Mouse (Mus musculus): ENCODE results near the gene Msl1. TPM values are rescaled to one million over a fixed set of nuclear protein-coding genes. Genes with fewer than 3 reads are reported as not detected.
"Not testable (repeated sequence)": the region's sequence is repeated elsewhere in the genome, so short reads cannot be mapped to it uniquely, and the experiment has no call there.

The Msl1 gene
- total RNA-seq, 2 experiments from 2014 or later = 49.0 to 51.4 TPM

GRCm38 (mm10) chr11:98789219-98789807 lies 6.0 kb upstream of the Msl1 start:
- DNase-seq = peak in 1 of 2 experiments; percentile 46
- intact Hi-C loops (cut with DNase I) = loop anchor here (2.0 to 5.0 kb wide), 3 partner anchors 39 to 72 kb away; partner anchors contain the start of gene Thra

- no peak for DNase-seq
- intact Hi-C loops (cut with DNase I) = loop anchor here (2.0 to 5.0 kb wide), 4 partner anchors 39 to 117 kb away; partner anchors contain the start of genes Cdc6 and Thra
Measured at GRCm38 (mm10) chr11:98789824-98790223, 5.5 kb upstream of the Msl1 start.

- no peak for DNase-seq
- intact Hi-C loops (cut with DNase I) = loop anchor here (5.0 kb wide), 1 partner anchor 117 kb away; the partner anchor contains the start of gene Cdc6
Measured at GRCm38 (mm10) chr11:98790631-98791205, 4.6 kb upstream of the Msl1 start.

- intact Hi-C loops (cut with DNase I) = loop anchor here (5.0 kb wide), 1 partner anchor 116 kb away; the partner anchor contains the start of gene Cdc6
- DNase-seq = no peak
Measured at GRCm38 (mm10) chr11:98791448-98791847, 3.9 kb upstream of the Msl1 start.

GRCm38 (mm10) chr11:98792081-98792480 lies 3.2 kb upstream of the Msl1 start:
- no peak for DNase-seq
- intact Hi-C loops (cut with DNase I) = loop anchor here (5.0 kb wide), 1 partner anchor 115 kb away; the partner anchor contains the start of gene Cdc6

- DNase-seq = peak; percentile 69 to 79
- intact Hi-C loops (cut with DNase I) = loop anchor here (5.0 kb wide), 1 partner anchor 113 kb away; the partner anchor contains the start of gene Cdc6
Measured at GRCm38 (mm10) chr11:98794469-98795014, 774 bp upstream of the Msl1 start.

GRCm38 (mm10) chr11:98795714-98796514 lies 598 bp downstream of the Msl1 start:
- DNase-seq = peak in 1 of 2 experiments; percentile 23
- intact Hi-C loops (cut with DNase I) = no loop called here

GRCm38 (mm10) chr11:98796515-98797216 lies 1.4 kb downstream of the Msl1 start:
- intact Hi-C loops (cut with DNase I) = no loop called here
- peak; percentile 40 to 68 for DNase-seq

- DNase-seq = no peak
- intact Hi-C loops (cut with DNase I) = no loop called here
Measured at GRCm38 (mm10) chr11:98797306-98797705, 2.0 kb downstream of the Msl1 start.

GRCm38 (mm10) chr11:98797909-98798308 lies 2.6 kb downstream of the Msl1 start:
- DNase-seq = no peak
- intact Hi-C loops (cut with DNase I) = no loop called here

GRCm38 (mm10) chr11:98804605-98805004 lies 9.3 kb downstream of the Msl1 start, which contains the start of gene Casc3:
TSS of gene Casc3 (plus strand) at chr11:98804905.
- DNase-seq = no peak
- intact Hi-C loops (cut with DNase I) = no loop called here

GRCm38 (mm10) chr11:98808417-98808816 lies 13.1 kb downstream of the Msl1 start:
- DNase-seq = no peak
- intact Hi-C loops (cut with DNase I) = no loop called here

GRCm38 (mm10) chr11:98809457-98810290 lies 14.4 kb downstream of the Msl1 start:
- peak; percentile 96 to 97 for DNase-seq
- intact Hi-C loops (cut with DNase I) = no loop called here

GRCm38 (mm10) chr11:98810686-98811085 lies 15.4 kb downstream of the Msl1 start:
- DNase-seq = no peak
- intact Hi-C loops (cut with DNase I) = no loop called here

GRCm38 (mm10) chr11:98816706-98817239 lies 21.5 kb downstream of the Msl1 start:
- DNase-seq = no peak
- intact Hi-C loops (cut with DNase I) = no loop called here

GRCm38 (mm10) chr11:98820968-98821367 lies 25.7 kb downstream of the Msl1 start:
- no peak for DNase-seq
- intact Hi-C loops (cut with DNase I) = no loop called here

GRCm38 (mm10) chr11:98826071-98826470 lies 30.8 kb downstream of the Msl1 start:
- intact Hi-C loops (cut with DNase I); DNase-seq: not testable (repeated sequence)

- DNase-seq = no peak
- intact Hi-C loops (cut with DNase I) = loop anchor here (2.0 kb wide), 2 partner anchors 39 to 127 kb away; partner anchors contain the start of gene Csf3
Measured at GRCm38 (mm10) chr11:98827877-98828276, 32.6 kb downstream of the Msl1 start.
